Mouse (Mus musculus): Measurements from ENCODE around the gene Gm42715. TPM values are rescaled to one million over a fixed set of nuclear protein-coding genes. Genes with fewer than 3 reads are reported as not detected.
"Not testable (repeated sequence)": the region's sequence is repeated elsewhere in the genome, so short reads cannot be mapped to it uniquely, and the experiment has no call there.

Gene Gm42715
- polyA plus RNA-seq, 1 experiment from 2014 or later, result 24.7 TPM

DNA sequence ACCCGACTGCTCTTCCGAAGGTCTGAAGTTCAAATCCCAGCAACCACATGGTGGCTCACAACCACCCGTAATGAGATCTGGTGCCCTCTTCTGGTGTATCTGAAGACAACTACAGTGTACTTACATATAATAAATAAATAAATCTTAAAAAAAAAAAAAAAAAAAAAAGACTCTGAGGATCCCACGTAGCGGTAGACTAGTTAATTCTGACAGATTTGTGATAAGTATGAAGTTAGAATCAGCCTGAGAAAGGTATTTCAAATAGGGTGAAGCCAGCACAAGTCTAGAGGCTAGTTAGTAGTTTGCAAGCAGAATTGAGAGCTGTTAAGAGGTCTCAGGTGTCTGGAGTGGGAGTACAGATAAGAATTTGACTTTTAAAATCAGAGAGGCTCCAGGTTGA lies 31.0 kb upstream of the Gm42715 start:
- peaks cover 18% of the 10 kb centered on the region; the same call in 1 of the 2 replicates for H3K36me3 ChIP-seq (ENCODE audit: control insufficient read depth, insufficient read depth, low read length)
- WGBS, result 92% methylated on average over 4 of the region's 5 CpGs
- H3K4me2 ChIP-seq (ENCODE audit: low read depth, low read length, severe bottlenecking); DNase-seq (ENCODE audit: low spot score); ATAC-seq (replicated peaks; ENCODE audit: low FRiP score); H3K9ac ChIP-seq (ENCODE audit: low read length); H3K4me1 ChIP-seq (replicated peaks; ENCODE audit: control insufficient read depth, insufficient read depth, low read length); H3K27me3 ChIP-seq (ENCODE audit: control insufficient read depth, insufficient read depth, low read length); H3K9me3 ChIP-seq (ENCODE audit: control insufficient read depth, low read length); H3K4me3 ChIP-seq (ENCODE audit: low read depth, low read length); H3K27ac ChIP-seq (ENCODE audit: low read depth, low read length): not testable (repeated sequence)

- 95% methylated on average over 7 of the region's 7 CpGs for WGBS
- H3K4me3 ChIP-seq (ENCODE audit: low read depth, low read length), result no peak overlapping the region
- H3K4me2 ChIP-seq (ENCODE audit: low read depth, low read length, severe bottlenecking), result no peak overlapping the region
- no peak for ATAC-seq (replicated peaks; ENCODE audit: low FRiP score)
- no peak overlapping the region for H3K27ac ChIP-seq (ENCODE audit: low read depth, low read length)
- peaks cover 16% of the 10 kb centered on the region; the same call in 1 of the 2 replicates for H3K36me3 ChIP-seq (ENCODE audit: control insufficient read depth, insufficient read depth, low read length)
- no peak for DNase-seq (ENCODE audit: low spot score)
- H3K4me1 ChIP-seq (replicated peaks; ENCODE audit: control insufficient read depth, insufficient read depth, low read length), result no peaks in the 10 kb centered on the region
- no peaks in the 10 kb centered on the region for H3K9me3 ChIP-seq (ENCODE audit: control insufficient read depth, low read length)
- no peaks in the 10 kb centered on the region for H3K27me3 ChIP-seq (ENCODE audit: control insufficient read depth, insufficient read depth, low read length)
- no peak overlapping the region for H3K9ac ChIP-seq (ENCODE audit: low read length)
These were observed 29.4 kb upstream of the Gm42715 start for GRCm38 (mm10) chr7:127489982-127490381.

DNA sequence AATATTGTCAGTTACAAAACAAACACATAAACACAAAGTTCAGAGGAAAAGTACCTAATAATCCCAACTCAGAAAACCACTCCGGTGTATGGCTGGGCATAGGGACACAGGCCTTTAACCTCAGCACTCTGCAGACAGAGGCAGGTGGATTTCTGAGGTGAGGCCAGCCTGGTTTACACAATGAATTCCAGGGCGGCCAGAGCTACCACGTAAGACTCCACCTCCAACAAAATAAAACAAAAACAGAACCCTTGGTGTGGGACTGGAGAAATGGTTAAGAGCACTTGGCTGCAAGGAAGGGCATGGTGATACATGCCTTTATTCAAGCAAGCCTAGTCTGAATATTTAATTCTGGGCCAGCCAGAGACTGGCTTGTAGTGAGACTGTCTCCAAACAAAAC lies 27.5 kb upstream of the Gm42715 start:
- Histone ChIP-seq H3K27ac (ENCODE audit: low read depth, low read length) (no peak overlapping the region), H3K4me2 (ENCODE audit: low read depth, low read length, severe bottlenecking) (no peak overlapping the region), H3K9ac (ENCODE audit: low read length) (no peak overlapping the region), H3K27me3 (ENCODE audit: control insufficient read depth, insufficient read depth, low read length) (no peaks in the 10 kb centered on the region), H3K4me3 (ENCODE audit: low read depth, low read length) (no peak overlapping the region), H3K9me3 (ENCODE audit: control insufficient read depth, low read length) (no peaks in the 10 kb centered on the region), H3K36me3 (ENCODE audit: control insufficient read depth, insufficient read depth, low read length) (peaks cover 16% of the 10 kb centered on the region; the same call in 1 of the 2 replicates), H3K4me1 (replicated peaks; ENCODE audit: control insufficient read depth, insufficient read depth, low read length) (no peaks in the 10 kb centered on the region)
- 92% methylated on average over 3 of the region's 3 CpGs for WGBS
- ATAC-seq (replicated peaks; ENCODE audit: low FRiP score) (no peak), DNase-seq (ENCODE audit: low spot score) (no peak)

- DNase-seq (ENCODE audit: low spot score) (no peak), ATAC-seq (replicated peaks; ENCODE audit: low FRiP score) (no peak)
- Histone ChIP-seq H3K27ac (ENCODE audit: low read depth, low read length) (no peak overlapping the region), H3K4me3 (ENCODE audit: low read depth, low read length) (no peak overlapping the region), H3K4me1 (replicated peaks; ENCODE audit: control insufficient read depth, insufficient read depth, low read length) (no peaks in the 10 kb centered on the region), H3K9ac (ENCODE audit: low read length) (no peak overlapping the region), H3K4me2 (ENCODE audit: low read depth, low read length, severe bottlenecking) (no peak overlapping the region), H3K27me3 (ENCODE audit: control insufficient read depth, insufficient read depth, low read length) (no peaks in the 10 kb centered on the region), H3K36me3 (ENCODE audit: control insufficient read depth, insufficient read depth, low read length) (peaks cover 6% of the 10 kb centered on the region; the same call in 1 of the 2 replicates), H3K9me3 (ENCODE audit: control insufficient read depth, low read length) (no peaks in the 10 kb centered on the region)
These were observed 24.7 kb upstream of the Gm42715 start for GRCm38 (mm10) chr7:127494648-127495047.

DNA sequence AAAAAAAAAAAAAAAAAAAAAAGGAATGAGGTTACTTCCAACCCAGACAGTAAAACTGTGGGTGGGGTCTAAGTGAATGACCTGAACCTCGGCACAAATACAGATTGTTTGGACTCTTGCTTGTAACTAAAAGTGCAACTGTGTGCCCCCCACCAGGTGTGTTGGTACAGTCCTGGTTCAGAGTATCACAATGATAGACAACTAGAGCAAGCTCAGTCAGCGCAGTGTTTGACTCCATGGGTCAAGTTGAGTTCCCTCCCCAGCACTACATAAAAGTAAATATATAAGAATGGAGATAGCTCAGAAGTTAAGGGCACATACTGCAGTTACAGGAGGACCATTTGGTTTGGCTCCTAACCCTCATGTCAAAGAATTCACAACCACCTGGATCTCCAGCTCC lies 22.0 kb upstream of the Gm42715 start:
- DNase-seq (ENCODE audit: low spot score) (no peak), ATAC-seq (replicated peaks; ENCODE audit: low FRiP score) (no peak)
- Histone ChIP-seq H3K27me3 (ENCODE audit: control insufficient read depth, insufficient read depth, low read length) (no peaks in the 10 kb centered on the region), H3K4me2 (ENCODE audit: low read depth, low read length, severe bottlenecking) (no peak overlapping the region), H3K4me1 (replicated peaks; ENCODE audit: control insufficient read depth, insufficient read depth, low read length) (no peaks in the 10 kb centered on the region), H3K9ac (ENCODE audit: low read length) (no peak overlapping the region), H3K36me3 (ENCODE audit: control insufficient read depth, insufficient read depth, low read length) (no peaks in the 10 kb centered on the region), H3K4me3 (ENCODE audit: low read depth, low read length) (no peak overlapping the region), H3K9me3 (ENCODE audit: control insufficient read depth, low read length) (no peaks in the 10 kb centered on the region), H3K27ac (ENCODE audit: low read depth, low read length) (no peak overlapping the region)
- WGBS, result 93% methylated on average over 2 of the region's 2 CpGs

DNA sequence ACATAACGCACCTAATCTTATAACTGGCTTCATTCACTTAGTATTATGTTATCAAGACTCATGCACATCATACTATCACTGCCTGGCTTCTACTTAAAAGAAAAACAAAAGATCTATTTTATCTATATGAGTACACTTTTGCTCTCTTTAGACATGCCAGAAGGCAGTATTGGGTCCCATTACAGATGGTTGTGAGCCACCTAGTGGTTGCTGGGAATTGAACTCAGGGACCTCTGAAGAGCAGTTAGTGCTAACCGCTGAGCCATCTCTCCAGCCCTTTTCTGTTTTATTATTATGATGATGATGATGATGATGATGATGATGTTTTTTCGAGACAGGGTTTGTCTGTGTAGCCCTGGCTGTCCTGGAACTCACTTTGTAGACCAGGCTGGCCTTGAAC lies 21.0 kb upstream of the Gm42715 start:
- H3K9me3 ChIP-seq (ENCODE audit: control insufficient read depth, low read length), result no peaks in the 10 kb centered on the region
- H3K4me1 ChIP-seq (replicated peaks; ENCODE audit: control insufficient read depth, insufficient read depth, low read length), result no peaks in the 10 kb centered on the region
- DNase-seq (ENCODE audit: low spot score) (no peak), ATAC-seq (replicated peaks; ENCODE audit: low FRiP score) (no peak)
- WGBS, result 45% methylated on average over 3 of the region's 3 CpGs
- no peaks in the 10 kb centered on the region for H3K27me3 ChIP-seq (ENCODE audit: control insufficient read depth, insufficient read depth, low read length)
- H3K27ac ChIP-seq (ENCODE audit: low read depth, low read length), result no peak overlapping the region
- no peak overlapping the region for H3K4me3 ChIP-seq (ENCODE audit: low read depth, low read length)
- H3K4me2 ChIP-seq (ENCODE audit: low read depth, low read length, severe bottlenecking), result no peak overlapping the region
- H3K36me3 ChIP-seq (ENCODE audit: control insufficient read depth, insufficient read depth, low read length), result no peaks in the 10 kb centered on the region
- no peak overlapping the region for H3K9ac ChIP-seq (ENCODE audit: low read length)

DNA sequence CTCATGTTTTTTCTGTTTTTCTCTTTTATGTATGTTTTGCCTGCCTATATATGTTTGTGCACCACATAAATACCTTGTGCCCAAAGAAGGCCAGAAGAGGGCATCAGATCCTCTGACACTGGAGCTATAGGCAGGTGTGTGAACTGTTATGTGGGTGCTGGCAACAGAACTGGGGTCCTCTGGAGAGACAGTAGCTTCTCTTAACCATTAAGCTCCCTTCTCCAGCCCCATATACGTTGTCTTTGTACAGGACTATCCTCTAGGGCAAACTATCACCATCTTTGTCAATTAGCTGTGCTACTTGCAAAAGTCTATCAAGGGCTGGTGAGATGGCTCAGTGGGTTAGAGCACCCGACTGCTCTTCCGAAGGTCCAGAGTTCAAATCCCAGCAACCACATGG lies 11.1 kb upstream of the Gm42715 start:
- DNase-seq (ENCODE audit: low spot score), result no peak

DNA sequence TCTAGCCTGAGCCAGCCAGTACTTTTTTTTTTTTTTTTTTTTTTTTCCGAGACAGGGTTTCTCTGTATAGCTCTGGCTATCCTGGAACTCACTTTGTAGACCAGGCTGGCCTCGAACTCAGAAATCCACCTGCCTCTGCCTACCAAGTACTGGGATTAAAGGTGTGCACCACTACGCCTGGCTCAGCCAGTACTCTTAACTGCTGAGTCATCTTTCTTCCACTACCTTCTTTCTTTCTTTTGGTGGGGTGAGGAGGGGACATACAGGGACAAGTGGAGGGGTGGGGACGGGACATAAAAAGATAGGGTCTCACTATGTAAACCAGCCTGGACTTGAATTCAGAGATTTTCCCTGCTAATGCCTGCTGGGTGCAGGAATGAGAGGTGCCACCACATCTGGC lies 9.6 kb upstream of the Gm42715 start:
- not testable (repeated sequence) for DNase-seq (ENCODE audit: low spot score)

More for the DNA sequence above, 11.1 kb upstream of the Gm42715 start:
- no peaks in the 10 kb centered on the region for H3K9me3 ChIP-seq (ENCODE audit: control insufficient read depth, low read length)
- no peak for ATAC-seq (replicated peaks; ENCODE audit: low FRiP score)
- H3K27ac ChIP-seq (ENCODE audit: low read depth, low read length), result no peak overlapping the region
- 93% methylated on average over 3 of the region's 3 CpGs for WGBS
- no peak overlapping the region for H3K4me2 ChIP-seq (ENCODE audit: low read depth, low read length, severe bottlenecking)
- no peak overlapping the region for H3K9ac ChIP-seq (ENCODE audit: low read length)
- no peaks in the 10 kb centered on the region for H3K4me1 ChIP-seq (replicated peaks; ENCODE audit: control insufficient read depth, insufficient read depth, low read length)
- H3K27me3 ChIP-seq (ENCODE audit: control insufficient read depth, insufficient read depth, low read length), result no peaks in the 10 kb centered on the region
- H3K36me3 ChIP-seq (ENCODE audit: control insufficient read depth, insufficient read depth, low read length), result no peaks in the 10 kb centered on the region
- H3K4me3 ChIP-seq (ENCODE audit: low read depth, low read length), result no peak overlapping the region

GRCm38 (mm10) chr7:127511241-127511640 lies 8.1 kb upstream of the Gm42715 start:
- Histone ChIP-seq H3K4me2 (ENCODE audit: low read depth, low read length, severe bottlenecking) (peak overlapping the region; percentile 55), H3K9ac (ENCODE audit: low read length) (peak overlapping the region; percentile 93; the same call in 1 of the 2 replicates), H3K9me3 (ENCODE audit: control insufficient read depth, low read length) (no peaks in the 10 kb centered on the region), H3K36me3 (ENCODE audit: control insufficient read depth, insufficient read depth, low read length) (no peaks in the 10 kb centered on the region; the same call in 1 of the 2 replicates), H3K27ac (ENCODE audit: low read depth, low read length) (peak overlapping the region; percentile 95; the same call in 1 of the 2 replicates), H3K27me3 (ENCODE audit: control insufficient read depth, insufficient read depth, low read length) (no peaks in the 10 kb centered on the region), H3K4me3 (ENCODE audit: low read depth, low read length) (peak overlapping the region; percentile 86), H3K4me1 (replicated peaks; ENCODE audit: control insufficient read depth, insufficient read depth, low read length) (peaks cover 5% of the 10 kb centered on the region; the same call in 1 of the 2 replicates)
- 39% methylated on average over 8 of the region's 8 CpGs for WGBS
- no peak for ATAC-seq (replicated peaks; ENCODE audit: low FRiP score)
- no peak for DNase-seq (ENCODE audit: low spot score)

More for the DNA sequence above, 9.6 kb upstream of the Gm42715 start:
- not testable (repeated sequence) for H3K36me3 ChIP-seq (ENCODE audit: control insufficient read depth, insufficient read depth, low read length); H3K27ac ChIP-seq (ENCODE audit: low read depth, low read length); H3K9me3 ChIP-seq (ENCODE audit: control insufficient read depth, low read length); H3K4me3 ChIP-seq (ENCODE audit: low read depth, low read length); H3K4me2 ChIP-seq (ENCODE audit: low read depth, low read length, severe bottlenecking); H3K27me3 ChIP-seq (ENCODE audit: control insufficient read depth, insufficient read depth, low read length); H3K4me1 ChIP-seq (replicated peaks; ENCODE audit: control insufficient read depth, insufficient read depth, low read length); H3K9ac ChIP-seq (ENCODE audit: low read length); ATAC-seq (replicated peaks; ENCODE audit: low FRiP score)
- WGBS, result 92% methylated on average over 3 of the region's 4 CpGs
